Mouse (Mus musculus): Measurements from ENCODE around the gene Ahr.

The Ahr gene

GRCm38 (mm10) chr12:35503586-35503985 is 31.3 kb downstream of the Ahr start:
- no peak for DNase-seq (ENCODE audit: low read depth in 1 of 2, low spot score in 2 of 2)

GRCm38 (mm10) chr12:35501476-35501875 is 33.4 kb downstream of the Ahr start:
- DNase-seq (ENCODE audit: low read depth in 1 of 2, low spot score in 2 of 2) = no peak

- DNase-seq (ENCODE audit: low read depth in 1 of 2, low spot score in 2 of 2) = no peak
Observed at GRCm38 (mm10) chr12:35495195-35495594, 39.6 kb downstream of the Ahr start.

GRCm38 (mm10) chr12:35480764-35481163 is 54.1 kb downstream of the Ahr start:
- peak in 1 of 2 experiments; percentile 1 for DNase-seq (ENCODE audit: low read depth in 1 of 2, low spot score in 2 of 2)

GRCm38 (mm10) chr12:35478906-35479305 is 55.9 kb downstream of the Ahr start:
- no peak for DNase-seq (ENCODE audit: low read depth in 1 of 2, low spot score in 2 of 2)

- DNase-seq (ENCODE audit: low read depth in 1 of 2, low spot score in 2 of 2) = no peak
Observed at GRCm38 (mm10) chr12:35463457-35463856, 71.4 kb downstream of the Ahr start.

- DNase-seq (ENCODE audit: low read depth in 1 of 2, low spot score in 2 of 2) = no peak
Observed at GRCm38 (mm10) chr12:35462667-35463066, 72.2 kb downstream of the Ahr start.

GRCm38 (mm10) chr12:35459662-35460061 is 75.2 kb downstream of the Ahr start:
- no peak for DNase-seq (ENCODE audit: low read depth in 1 of 2, low spot score in 2 of 2)
